Mouse (Mus musculus) small intestine, adult 2 months (tissue): ENCODE results near the gene 1700021F05Rik. TPM values are rescaled to one million over a fixed set of nuclear protein-coding genes. Genes with fewer than 3 reads are reported as not detected.
"Not testable (repeated sequence)": the region's sequence is repeated elsewhere in the genome, so short reads cannot be mapped to it uniquely, and the experiment has no call there.

Source experiments
- H3K27ac ChIP-seq: fragments of 200-500 bp; 2 replicates; pipeline ENCODE4 v1.5.1; 2012; ENCODE audit warnings: low read depth, low read length, control low read depth, inconsistent platforms; ENCODE audit not compliant: insufficient read depth
- H3K27me3 ChIP-seq: fragments of 200-500 bp; 2 replicates; pipeline ENCODE4 v1.6.1; 2012; ENCODE audit warnings: mild to moderate bottlenecking, moderate library complexity, low read length, inconsistent platforms; ENCODE audit not compliant: control insufficient read depth, insufficient read depth
- H3K36me3 ChIP-seq: fragments of 200-500 bp; 2 replicates; pipeline ENCODE4 v1.6.1; 2012; ENCODE audit warnings: mild to moderate bottlenecking, low read length, control low read depth, inconsistent platforms; ENCODE audit not compliant: control insufficient read depth, insufficient read depth
- H3K4me1 ChIP-seq: fragments of 200-500 bp; 2 replicates; pipeline ENCODE4 v1.6.1; 2012; ENCODE audit warnings: low read length, inconsistent platforms, mixed read lengths; ENCODE audit not compliant: control insufficient read depth, insufficient read depth, insufficient read length
- H3K4me3 ChIP-seq: fragments of 200-500 bp; 2 replicates; pipeline ENCODE4 v1.5.1; 2012; ENCODE audit warnings: low read depth, mild to moderate bottlenecking, control low read depth, inconsistent platforms, low read length, moderate library complexity
- CTCF ChIP-seq: fragments of 200-500 bp; IDR thresholded peaks from 2 replicates; pipeline ENCODE4 v1.5.1; 2012; ENCODE audit warnings: low read depth, mild to moderate bottlenecking, control low read depth, inconsistent platforms, low read length, moderate library complexity, mixed read lengths; ENCODE audit not compliant: insufficient replicate concordance, insufficient read length; ENCODE audit errors: extremely low read depth
- POLR2A ChIP-seq: fragments of 200-500 bp; IDR thresholded peaks from 2 replicates; pipeline ENCODE4 v1.6.1; 2012; ENCODE audit warnings: low read depth, mild to moderate bottlenecking, control low read depth, inconsistent platforms, low read length, moderate library complexity
- WGBS: fragments of 180-500 bp; shearing (Covaris S2); methylation state at CpG from one replicate; pipeline ENCODE4 v1.1.7; 2018; 5-methylcytosine and 5-hydroxymethylcytosine counted together
- polyA plus RNA-seq: library from polyadenylated mRNA; depleted of rRNA; stranded (reverse); fragments of >200 nt; gene quantifications from 2 replicates; pipeline ENCODE4 v1.2.3, GENCODE M21; 2012

1700021F05Rik gene
- polyA plus RNA-seq, 1 experiment = 5.3 TPM

DNA sequence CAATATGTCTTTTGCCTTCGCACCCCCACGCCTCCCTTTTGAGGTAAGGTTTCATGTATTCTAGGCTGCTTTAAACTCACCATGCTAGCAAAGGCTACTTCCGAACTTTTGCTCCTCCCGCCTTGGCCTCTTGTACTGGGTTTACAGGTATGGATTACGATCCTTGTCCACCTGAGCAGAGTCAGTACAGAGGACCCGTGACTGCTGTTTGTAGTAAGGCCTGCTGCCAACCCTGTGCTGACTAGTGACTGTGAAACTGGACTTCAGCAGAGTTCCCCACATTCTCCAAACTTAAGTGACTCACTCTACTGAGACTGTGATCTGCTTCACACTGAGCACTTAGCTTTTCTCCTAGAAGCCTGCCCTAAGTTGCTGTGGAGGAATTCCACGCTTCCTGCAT is 3.1 kb downstream of the 1700021F05Rik start:
- TF ChIP-seq POLR2A (no peak), CTCF (no peak)
- H3K27ac ChIP-seq = no peak overlapping the region
- WGBS = 77% methylated on average over 7 of the region's 7 CpGs
- H3K4me3 ChIP-seq = no peak overlapping the region
- no peaks in the 10 kb centered on the region for H3K27me3 ChIP-seq
- peaks cover 7% of the 10 kb centered on the region for H3K36me3 ChIP-seq
- H3K4me1 ChIP-seq = no peaks in the 10 kb centered on the region; the same call in 1 of the 2 replicates

GRCm38 (mm10) chr10:43534382-43534781 is 6.4 kb downstream of the 1700021F05Rik start:
- H3K27me3 ChIP-seq = no peaks in the 10 kb centered on the region
- H3K4me1 ChIP-seq = no peaks in the 10 kb centered on the region; the same call in 1 of the 2 replicates
- WGBS = 30% methylated on average over 1 of the region's 1 CpGs
- H3K36me3 ChIP-seq = peaks cover 23% of the 10 kb centered on the region
- TF ChIP-seq POLR2A (no peak), CTCF (no peak)
- no peak overlapping the region for H3K4me3 ChIP-seq
- H3K27ac ChIP-seq = no peak overlapping the region

GRCm38 (mm10) chr10:43527283-43528269 is 13.2 kb downstream of the 1700021F05Rik start:
- H3K27ac ChIP-seq = peak overlapping the region; percentile 26; the same call in 1 of the 2 replicates

GRCm38 (mm10) chr10:43523931-43524330 is 16.9 kb downstream of the 1700021F05Rik start, which contains the start of gene Gm9803:
Gene Gm9803 (plus strand): TSS chr10:43524084.
- H3K27ac ChIP-seq, H3K27me3 ChIP-seq, H3K4me1 ChIP-seq, H3K4me3 ChIP-seq: not testable (repeated sequence)
- peaks cover 19% of the 10 kb centered on the region for H3K36me3 ChIP-seq
- WGBS = 83% methylated on average over 10 of the region's 10 CpGs

More at GRCm38 (mm10) chr10:43527283-43528269, 13.2 kb downstream of the 1700021F05Rik start:
- H3K4me3 ChIP-seq = no peak overlapping the region
- TF ChIP-seq CTCF (no peak), POLR2A (no peak)
- no peaks in the 10 kb centered on the region for H3K27me3 ChIP-seq
- peaks cover 34% of the 10 kb centered on the region for H3K36me3 ChIP-seq
- WGBS = 32% methylated on average over 15 of the region's 15 CpGs
- H3K4me1 ChIP-seq = peaks cover 4% of the 10 kb centered on the region; the same call in 1 of the 2 replicates

DNA sequence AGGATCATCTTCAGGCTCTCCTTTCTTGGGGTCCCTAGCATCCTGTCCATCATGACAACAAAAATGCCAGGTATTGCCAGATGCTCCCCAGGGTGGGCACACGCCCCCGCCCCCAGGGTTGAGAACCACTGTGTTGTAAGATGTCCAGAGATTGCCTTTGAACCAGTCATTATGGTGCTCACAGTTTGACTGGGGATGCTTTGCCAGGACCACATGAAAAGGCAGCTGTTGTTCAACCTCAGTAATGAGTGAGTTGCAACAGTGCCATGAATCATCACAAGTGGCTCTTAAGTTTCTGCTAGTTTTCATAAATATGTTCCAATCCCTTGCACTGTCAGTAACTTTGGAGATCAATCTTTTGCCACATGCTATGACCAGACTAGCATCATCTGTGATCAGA is 20.8 kb downstream of the 1700021F05Rik start:
- H3K4me1 ChIP-seq = peaks cover 11% of the 10 kb centered on the region; the same call in 1 of the 2 replicates
- no peak overlapping the region for H3K27ac ChIP-seq
- no peak overlapping the region for H3K4me3 ChIP-seq
- TF ChIP-seq CTCF = no peak
- no peak for TF ChIP-seq POLR2A
- no peaks in the 10 kb centered on the region for H3K27me3 ChIP-seq
- H3K36me3 ChIP-seq = peaks cover 5% of the 10 kb centered on the region; the same call in 1 of the 2 replicates
- 92% methylated on average over 2 of the region's 2 CpGs for WGBS

DNA sequence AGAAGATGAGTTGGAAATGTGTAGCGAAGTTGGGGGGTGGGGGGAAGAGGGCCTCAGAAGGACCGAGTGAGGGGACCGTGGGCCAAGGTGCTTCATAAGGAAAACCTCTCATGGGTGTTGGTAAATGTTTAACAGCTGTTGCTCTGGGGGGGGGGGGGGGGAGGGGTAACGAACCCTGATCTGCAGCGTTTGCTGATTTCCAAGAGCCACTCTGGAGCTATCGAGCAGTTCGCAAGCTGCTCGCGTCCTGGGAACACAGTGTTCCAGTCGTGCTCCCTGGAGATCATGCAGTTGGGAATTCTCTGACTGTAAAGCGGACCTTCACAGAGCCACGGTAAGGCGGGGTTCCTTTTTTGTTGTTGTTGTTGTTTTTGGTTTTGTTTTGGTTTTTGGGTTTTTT is 22.4 kb downstream of the 1700021F05Rik start:
- peaks cover 2% of the 10 kb centered on the region; the same call in 1 of the 2 replicates for H3K36me3 ChIP-seq
- peaks cover 11% of the 10 kb centered on the region; the same call in 1 of the 2 replicates for H3K4me1 ChIP-seq
- TF ChIP-seq CTCF = no peak
- TF ChIP-seq POLR2A = peak; percentile 79
- peak overlapping the region; percentile 89 for H3K27ac ChIP-seq
- no peaks in the 10 kb centered on the region for H3K27me3 ChIP-seq
- peak overlapping the region; percentile 50 for H3K4me3 ChIP-seq
- 31% methylated on average over 13 of the region's 13 CpGs for WGBS

DNA sequence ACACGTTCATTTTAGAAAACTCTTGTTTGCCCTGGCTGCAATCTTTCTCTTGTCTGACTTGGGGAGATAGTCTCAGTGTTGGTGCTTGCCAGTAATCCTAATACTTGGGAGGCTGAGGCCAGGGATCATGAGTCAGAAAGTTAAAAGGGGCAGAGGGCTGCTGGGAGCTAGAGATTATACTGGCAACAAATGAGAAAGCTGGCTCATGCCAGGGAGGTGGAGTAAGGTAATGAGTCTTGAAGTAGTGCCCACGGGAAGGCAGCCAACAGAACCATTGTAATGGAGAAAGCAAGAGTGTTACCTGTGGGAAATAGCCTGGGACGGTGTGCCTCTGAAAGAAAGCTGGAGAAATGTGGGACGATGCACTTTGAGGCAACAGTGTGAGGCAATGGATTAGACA is 23.0 kb downstream of the 1700021F05Rik start:
- Histone ChIP-seq H3K4me1 (peaks cover 11% of the 10 kb centered on the region; the same call in 1 of the 2 replicates), H3K4me3 (no peak overlapping the region), H3K27me3 (no peaks in the 10 kb centered on the region), H3K27ac (peak overlapping the region; percentile 89), H3K36me3 (peaks cover 2% of the 10 kb centered on the region; the same call in 1 of the 2 replicates)
- WGBS = 13% methylated on average over 4 of the region's 4 CpGs
- TF ChIP-seq POLR2A = no peak; the same call in 1 of the 2 replicates
- TF ChIP-seq CTCF = no peak
